Mouse (Mus musculus): ENCODE data around the gene Pde4a. TPM values are rescaled to one million over a fixed set of nuclear protein-coding genes. Genes with fewer than 3 reads are reported as not detected.

Gene Pde4a
- total and polyA plus RNA-seq, 3 experiments = 1.7 to 7.6 (median 4.8) TPM

- dilution Hi-C loops (cut with MboI; ENCODE audit: extremely low pct_ligation_motif_present, extremely low pct_unique_long_range_greater_than_20kb, low sequenced_read_pairs) = no loop called here
- H3K79me2 ChIP-seq (replicated peaks; ENCODE audit: control insufficient read depth, extremely low read depth, insufficient read depth, poor library complexity, severe bottlenecking) = no peaks in the 10 kb centered on the region
- no peak for TF ChIP-seq CHD1 (IDR thresholded peaks at IDR 0.05; ENCODE audit: low read depth, low read length)
- no peak for TF ChIP-seq TCF12 (IDR thresholded peaks at IDR 0.05; ENCODE audit: low read depth, low read length)
- in situ Hi-C loops (cut with MboI; ENCODE audit: low pct_ligation_motif_present, low pct_unique_long_range_greater_than_20kb, low sequenced_read_pairs) = no loop called here
- H3K9ac ChIP-seq (ENCODE audit: insufficient read depth, low read depth) = no peak overlapping the region
- no peak overlapping the region for H3K27ac ChIP-seq (ENCODE audit: insufficient read depth, low read depth)
- peaks cover 23 to 55% of the 10 kb centered on the region in 2 experiments for H3K36me3 ChIP-seq (replicated peaks in 1 of 2; ENCODE audit: control insufficient read depth in 1 of 2, insufficient read depth in 1 of 2, low read length in 1 of 2)
- no peak for DNase-seq (ENCODE audit: extremely low read depth)
- H3K4me3 ChIP-seq (replicated peaks in 1 of 3; ENCODE audit: low read depth in 2 of 3, low read length in 2 of 3, poor library complexity in 1 of 3) = no peak overlapping the region
- H3K27me3 ChIP-seq (replicated peaks) = no peaks in the 10 kb centered on the region
- H3K9me3 ChIP-seq (replicated peaks; ENCODE audit: low read length) = no peaks in the 10 kb centered on the region
- peaks cover 13 to 39% of the 10 kb centered on the region in 2 experiments for H3K4me1 ChIP-seq (ENCODE audit: control insufficient read depth in 1 of 2, insufficient read depth in 2 of 2)
- no peak overlapping the region for H3K4me2 ChIP-seq (ENCODE audit: insufficient read depth, low read depth, poor library complexity, severe bottlenecking)
Observed at GRCm38 (mm10) chr9:21190670-21191069, 25.2 kb downstream of the Pde4a start.

- in situ Hi-C loops (cut with MboI; ENCODE audit: low pct_ligation_motif_present, low pct_unique_long_range_greater_than_20kb, low sequenced_read_pairs) (no loop called here), dilution Hi-C loops (cut with MboI; ENCODE audit: extremely low pct_ligation_motif_present, extremely low pct_unique_long_range_greater_than_20kb, low sequenced_read_pairs) (no loop called here)
- Histone ChIP-seq H3K27ac (ENCODE audit: insufficient read depth, low read depth) (no peak overlapping the region), H3K36me3 (replicated peaks in 1 of 2; ENCODE audit: control insufficient read depth in 1 of 2, insufficient read depth in 1 of 2, low read length in 1 of 2) (peaks cover 32 to 58% of the 10 kb centered on the region in 2 experiments), H3K79me2 (replicated peaks; ENCODE audit: control insufficient read depth, extremely low read depth, insufficient read depth, poor library complexity, severe bottlenecking) (no peaks in the 10 kb centered on the region), H3K9me3 (replicated peaks; ENCODE audit: low read length) (no peaks in the 10 kb centered on the region), H3K4me1 (ENCODE audit: control insufficient read depth in 1 of 2, insufficient read depth in 2 of 2) (peaks cover 26 to 47% of the 10 kb centered on the region in 2 experiments), H3K9ac (ENCODE audit: insufficient read depth, low read depth) (no peak overlapping the region), H3K27me3 (replicated peaks) (no peaks in the 10 kb centered on the region), H3K4me2 (ENCODE audit: insufficient read depth, low read depth, poor library complexity, severe bottlenecking) (no peak overlapping the region), H3K4me3 (replicated peaks in 1 of 3; ENCODE audit: low read depth in 2 of 3, low read length in 2 of 3, poor library complexity in 1 of 3) (no peak overlapping the region)
- no peak for DNase-seq (ENCODE audit: extremely low read depth)
- TF ChIP-seq SIN3A (IDR thresholded peaks at IDR 0.05; ENCODE audit: low read length) = no peak
- TF ChIP-seq NRF1 (IDR thresholded peaks at IDR 0.05; ENCODE audit: low read depth, low read length) = no peak
Observed at GRCm38 (mm10) chr9:21193786-21194185, 28.3 kb downstream of the Pde4a start.

GRCm38 (mm10) chr9:21194787-21195493, 29.4 kb downstream of the Pde4a start:
- Histone ChIP-seq H3K27me3 (replicated peaks) (no peaks in the 10 kb centered on the region), H3K4me3 (replicated peaks in 1 of 3; ENCODE audit: low read depth in 2 of 3, low read length in 2 of 3, poor library complexity in 1 of 3) (no peak overlapping the region), H3K27ac (ENCODE audit: insufficient read depth, low read depth) (no peak overlapping the region), H3K36me3 (replicated peaks in 1 of 2; ENCODE audit: control insufficient read depth in 1 of 2, insufficient read depth in 1 of 2, low read length in 1 of 2) (peaks cover 35 to 61% of the 10 kb centered on the region in 2 experiments), H3K4me2 (ENCODE audit: insufficient read depth, low read depth, poor library complexity, severe bottlenecking) (no peak overlapping the region), H3K79me2 (replicated peaks; ENCODE audit: control insufficient read depth, extremely low read depth, insufficient read depth, poor library complexity, severe bottlenecking) (no peaks in the 10 kb centered on the region), H3K4me1 (ENCODE audit: control insufficient read depth in 1 of 2, insufficient read depth in 2 of 2) (peaks cover 27 to 58% of the 10 kb centered on the region in 2 experiments), H3K9ac (ENCODE audit: insufficient read depth, low read depth) (no peak overlapping the region), H3K9me3 (replicated peaks; ENCODE audit: low read length) (no peaks in the 10 kb centered on the region)
- in situ Hi-C loops (cut with MboI; ENCODE audit: low pct_ligation_motif_present, low pct_unique_long_range_greater_than_20kb, low sequenced_read_pairs) = no loop called here
- TF ChIP-seq BHLHE40 (IDR thresholded peaks at IDR 0.05; ENCODE audit: low read depth, low read length) (peak; percentile 74), ZC3H11A (IDR thresholded peaks at IDR 0.05; ENCODE audit: low read depth, low read length) (no peak), EP300 (IDR thresholded peaks at IDR 0.05; ENCODE audit: low read length) (peak; percentile 64), IRF4 (IDR thresholded peaks at IDR 0.05; ENCODE audit: low read depth, low read length) (0 out of 2 replicates have a peak, but pooled peaks have one; percentile 36), RCOR1 (conservative IDR thresholded peaks at IDR 0.05; ENCODE audit: low read depth, low read length) (no peak)
- dilution Hi-C loops (cut with MboI; ENCODE audit: extremely low pct_ligation_motif_present, extremely low pct_unique_long_range_greater_than_20kb, low sequenced_read_pairs) = no loop called here
- DNase-seq (ENCODE audit: extremely low read depth) = peak; percentile 78

All from CH12.LX (cell line).